Mouse (Mus musculus): Measurements from ENCODE around the gene Scarb1.

Gene Scarb1

DNA sequence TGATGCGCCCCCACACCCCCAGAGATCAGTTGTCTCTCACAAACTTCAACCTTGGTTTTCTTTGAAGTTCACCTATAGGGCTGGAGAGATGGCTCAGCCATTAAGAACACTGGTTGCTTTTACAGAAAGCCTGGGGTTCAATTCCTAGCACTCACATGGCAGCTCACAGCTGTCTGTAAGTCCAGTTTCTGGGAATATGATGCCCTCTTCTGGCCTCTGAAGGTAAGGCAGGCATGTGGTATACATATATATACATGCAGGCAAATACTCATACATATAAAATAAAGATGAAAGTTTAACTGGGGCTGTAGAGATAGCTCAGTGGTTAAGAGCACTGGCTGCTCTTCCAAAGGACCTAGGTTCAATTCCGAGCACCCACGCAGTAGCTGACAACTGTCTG lies 105.5 kb downstream of the Scarb1 start:
- no peak for DNase-seq (ENCODE audit: low spot score)

DNA sequence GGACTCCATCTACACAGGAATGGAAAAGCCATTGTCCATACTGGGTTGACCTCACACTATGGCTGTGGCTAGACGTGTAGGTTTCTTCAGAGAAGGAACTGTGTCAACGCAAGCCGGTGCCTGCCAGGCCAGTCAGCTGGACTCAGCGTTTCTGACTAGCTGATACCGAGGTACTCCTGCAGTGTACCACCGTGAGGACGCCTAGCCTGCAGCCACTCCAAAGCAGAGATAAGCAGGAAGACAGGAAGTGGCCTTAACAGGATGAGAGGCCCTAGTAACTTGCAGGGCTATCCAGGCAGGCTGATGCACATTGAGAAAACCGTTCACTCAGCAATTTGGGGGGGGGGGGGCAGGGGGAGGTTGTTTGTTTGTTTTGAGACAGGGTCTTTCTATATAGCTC lies 106.5 kb downstream of the Scarb1 start:
- DNase-seq (ENCODE audit: low spot score): no peak

DNA sequence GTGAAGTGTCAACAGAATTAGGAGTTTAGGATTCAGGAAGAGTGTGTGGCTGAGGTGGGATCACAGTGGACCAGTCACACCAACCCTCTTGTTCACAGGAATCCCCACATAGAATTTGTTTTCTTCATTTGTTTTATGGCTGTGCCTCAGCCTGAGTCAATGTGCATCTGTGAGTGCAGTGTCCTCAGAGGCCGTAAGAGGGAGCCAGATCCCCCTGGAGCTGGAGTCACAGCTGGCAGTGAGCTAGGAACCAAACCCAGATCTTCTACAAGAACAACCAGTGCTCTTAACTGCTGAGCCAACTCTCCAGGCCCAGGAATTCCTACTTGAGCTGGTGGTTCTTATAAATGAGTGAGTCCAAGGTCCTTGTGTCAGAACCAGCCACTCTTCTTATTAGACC lies 107.4 kb downstream of the Scarb1 start:
- DNase-seq (ENCODE audit: low spot score): no peak

GRCm38 (mm10) chr5:125232443-125232979 lies 108.4 kb downstream of the Scarb1 start:
- DNase-seq (ENCODE audit: low spot score): no peak

DNA sequence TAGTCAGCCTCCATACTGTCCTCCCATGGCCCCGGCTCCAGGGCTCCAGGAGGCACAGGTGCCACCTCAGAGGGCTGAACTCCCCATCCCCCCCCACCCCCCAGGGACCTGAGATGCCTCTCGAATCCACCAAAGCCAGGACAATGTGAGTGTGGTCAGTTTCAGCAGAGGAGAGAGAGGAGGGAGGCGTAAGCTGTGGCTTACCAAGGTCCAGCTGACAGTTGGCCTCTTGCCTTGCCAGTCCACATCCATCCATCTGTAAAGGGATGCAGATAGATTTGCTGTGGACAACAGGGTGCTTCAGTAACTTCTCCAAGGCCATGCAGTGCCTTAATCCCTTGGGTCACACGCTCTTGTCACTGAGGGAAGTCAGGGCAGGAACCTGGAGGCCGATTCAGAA lies 110.4 kb downstream of the Scarb1 start:
- no peak for DNase-seq (ENCODE audit: low spot score)

DNA sequence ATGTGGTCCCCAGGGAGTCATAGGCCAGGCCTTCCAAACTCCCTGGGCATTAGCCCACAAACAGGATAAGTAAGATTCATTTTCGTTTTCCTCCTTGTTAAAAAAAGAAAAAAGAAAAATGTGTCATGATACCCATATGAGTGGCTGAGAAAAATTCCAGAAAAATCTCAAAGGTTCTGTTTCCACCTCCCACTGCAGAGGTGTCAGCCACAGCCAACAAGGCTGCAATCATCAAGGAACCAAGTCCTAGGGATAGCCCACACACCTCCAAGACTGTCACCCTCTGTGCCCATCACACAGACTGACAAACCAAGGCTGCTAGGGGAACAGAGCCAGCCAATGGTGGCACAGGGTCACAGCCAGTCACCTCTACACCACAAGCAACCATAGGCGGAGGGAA lies 111.8 kb downstream of the Scarb1 start:
- DNase-seq (ENCODE audit: low spot score): no peak

- no peak for DNase-seq (ENCODE audit: low spot score)
Observed at GRCm38 (mm10) chr5:125227699-125228098, 113.2 kb downstream of the Scarb1 start.
